Mouse (Mus musculus) mouse trophoblast stem cell (cell line): ENCODE results near the gene Plin2.
"Not testable (repeated sequence)": the region's sequence is repeated elsewhere in the genome, so short reads cannot be mapped to it uniquely, and the experiment has no call there.

Experiments
- in situ Hi-C, 2 experiments: fragments of 300-500 bp; cut with MseI, MboI; formaldehyde crosslinking; loops; 2 replicates in 1 of 2; 3 replicates in 1 of 2; pipeline ENCODE4 v1.15.1; 2025

The Plin2 gene

DNA sequence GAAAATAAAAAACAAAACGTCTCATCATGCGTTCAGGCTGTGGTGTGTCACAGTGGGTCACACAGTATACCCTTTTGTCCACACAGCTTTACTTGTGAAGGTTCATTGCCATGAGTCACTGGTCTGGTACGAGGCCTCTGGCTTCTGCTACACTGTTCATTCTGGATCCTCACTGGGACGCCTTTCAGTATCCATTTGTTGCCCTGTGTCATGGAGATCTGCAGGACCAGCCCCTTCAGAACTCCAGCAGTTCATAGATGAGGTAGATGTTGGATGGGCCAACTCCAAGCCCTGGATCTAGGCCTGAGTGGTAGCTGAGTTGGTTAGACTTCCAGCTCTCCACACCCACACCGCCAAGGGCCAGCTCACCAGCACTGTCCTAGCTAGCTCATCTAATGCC, 13.9 kb upstream of the Plin2 start:
- in situ Hi-C loops, result no loop called here

DNA sequence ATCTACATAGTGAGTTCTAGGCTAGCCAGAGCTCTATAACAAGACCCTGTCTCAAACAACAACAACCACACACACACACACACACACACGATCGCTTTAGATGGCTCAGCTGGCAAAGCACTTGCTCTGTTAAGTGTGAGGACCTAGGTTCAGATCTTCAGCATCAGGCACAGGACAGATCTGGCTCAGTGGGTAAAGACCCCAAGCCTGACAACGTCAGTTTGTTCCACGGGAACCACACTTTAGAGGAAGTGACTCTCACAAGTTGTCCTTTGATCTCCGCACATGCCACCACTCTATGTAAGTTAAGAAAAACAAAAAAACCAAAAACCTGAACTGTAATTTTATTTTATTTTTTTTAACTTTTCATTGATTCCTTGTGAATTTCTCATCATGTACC, 13.4 kb upstream of the Plin2 start:
- in situ Hi-C loops, result no loop called here

DNA sequence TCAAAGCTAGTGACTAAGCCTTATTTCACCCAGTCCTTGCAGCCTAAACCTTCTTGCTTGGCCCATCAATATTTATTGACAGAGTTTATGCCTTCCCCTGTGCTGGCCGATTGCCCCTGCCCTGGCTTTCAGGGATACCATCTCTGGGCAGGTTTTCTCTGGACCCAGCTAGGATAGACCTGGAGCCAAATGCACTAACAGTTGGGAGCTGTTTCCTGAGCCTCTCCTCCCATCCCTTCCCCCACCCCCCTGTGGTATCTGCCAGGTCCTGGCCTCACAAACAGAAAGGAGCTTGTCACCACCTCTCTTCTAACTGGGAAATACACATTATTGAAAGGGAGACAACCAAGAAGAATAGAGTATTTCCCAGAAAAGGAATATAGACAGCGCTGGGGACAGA, 12.0 kb upstream of the Plin2 start:
- in situ Hi-C loops, result no loop called here

DNA sequence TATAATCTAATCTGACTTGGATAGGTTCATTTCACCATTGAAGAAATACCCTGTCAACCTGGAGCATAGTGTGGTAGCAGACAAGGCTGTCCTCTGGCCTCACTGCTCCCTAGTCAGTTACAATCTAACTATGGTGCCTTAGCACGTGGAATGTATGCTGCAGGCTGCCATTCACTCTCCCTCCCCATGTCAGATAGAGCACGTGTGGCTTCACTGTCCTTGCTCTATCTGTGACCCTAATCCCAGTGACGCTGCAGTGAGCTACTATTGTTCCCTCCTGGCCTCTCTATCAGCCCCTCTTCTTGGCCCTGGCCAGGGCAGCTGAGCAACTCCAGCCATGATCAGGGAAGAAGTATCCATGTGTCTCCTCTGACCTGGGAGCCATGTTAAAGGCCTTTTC, 11.6 kb upstream of the Plin2 start:
- in situ Hi-C loops, result no loop called here

DNA sequence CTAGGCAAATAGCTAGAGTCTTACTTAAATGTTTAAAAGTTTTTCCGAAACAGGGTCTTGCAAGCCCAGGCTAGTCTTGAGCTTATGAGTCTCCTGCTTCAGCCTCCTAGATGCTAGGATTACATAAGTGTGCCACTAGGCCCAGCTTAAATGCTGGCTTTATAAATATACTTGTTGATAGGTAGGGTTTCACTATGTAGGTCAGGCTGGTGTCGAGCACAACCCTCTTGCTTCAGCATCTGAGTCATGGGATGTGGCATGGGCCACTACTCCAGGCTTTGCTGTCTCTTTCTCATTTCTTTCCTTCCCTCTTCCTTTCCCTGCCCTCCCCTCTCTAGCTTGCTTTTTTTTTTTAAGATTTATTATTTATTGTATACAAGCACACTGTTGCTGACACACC, 9.8 kb upstream of the Plin2 start:
- in situ Hi-C loops, result no loop called here

DNA sequence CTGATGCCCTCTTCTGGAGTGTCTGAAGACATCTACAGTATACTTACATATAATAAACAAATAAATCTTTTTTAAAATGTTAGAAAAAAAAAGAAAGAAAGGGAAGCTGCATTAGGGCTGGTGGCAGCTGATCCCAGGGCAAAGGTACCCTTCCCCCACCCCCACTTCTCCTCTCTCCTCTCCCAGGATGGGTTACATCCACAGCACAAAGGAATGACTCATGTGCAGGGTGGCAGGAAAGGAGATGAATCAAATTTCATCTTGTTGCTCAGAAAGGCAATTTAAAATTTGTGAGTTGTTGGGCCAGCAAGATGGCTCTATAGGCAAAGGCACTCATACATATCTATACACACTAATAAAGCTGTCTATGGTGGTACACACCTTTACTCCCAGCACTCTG, 6.9 kb upstream of the Plin2 start:
- in situ Hi-C loops, result no loop called here

DNA sequence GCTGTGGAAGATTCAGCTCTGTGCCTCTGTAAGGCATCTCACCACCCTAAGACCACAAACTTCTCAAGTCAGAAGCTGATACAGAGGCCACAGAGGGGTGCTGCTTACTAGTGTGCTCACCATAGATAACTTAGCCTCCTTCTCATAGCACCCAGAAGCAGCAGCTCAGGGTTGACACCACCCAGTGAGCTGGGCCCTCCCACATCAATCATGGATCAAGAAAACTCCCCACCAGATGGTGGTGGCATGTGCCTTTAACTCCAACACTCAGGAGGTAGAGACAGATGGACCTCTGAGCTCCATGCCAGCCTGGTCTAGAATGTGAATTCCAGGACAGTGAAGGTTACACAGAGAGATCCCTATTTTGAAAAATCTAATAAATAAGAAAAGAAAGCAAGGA, 4.9 kb upstream of the Plin2 start:
- in situ Hi-C loops, result not testable (repeated sequence)

DNA sequence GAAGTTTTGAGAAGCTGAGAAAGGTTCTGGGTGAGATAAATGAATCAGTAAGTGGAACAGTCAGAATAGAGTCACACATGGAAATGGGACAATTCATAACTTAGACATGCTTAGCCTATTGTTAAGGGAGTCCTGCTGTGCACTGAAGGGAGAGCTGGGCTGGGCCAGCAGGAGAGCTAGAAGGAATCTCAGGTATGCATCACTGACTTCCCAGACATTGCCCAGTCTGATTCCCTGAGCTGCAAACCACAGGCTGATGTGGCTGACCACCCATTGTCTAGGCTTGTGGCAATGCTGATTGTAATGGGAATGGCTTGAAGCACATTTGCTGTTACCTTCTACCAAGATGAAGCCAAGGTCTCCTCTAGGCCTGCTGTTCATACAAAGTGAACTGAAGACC, 4.3 kb upstream of the Plin2 start:
- in situ Hi-C loops, result not testable (repeated sequence)

DNA sequence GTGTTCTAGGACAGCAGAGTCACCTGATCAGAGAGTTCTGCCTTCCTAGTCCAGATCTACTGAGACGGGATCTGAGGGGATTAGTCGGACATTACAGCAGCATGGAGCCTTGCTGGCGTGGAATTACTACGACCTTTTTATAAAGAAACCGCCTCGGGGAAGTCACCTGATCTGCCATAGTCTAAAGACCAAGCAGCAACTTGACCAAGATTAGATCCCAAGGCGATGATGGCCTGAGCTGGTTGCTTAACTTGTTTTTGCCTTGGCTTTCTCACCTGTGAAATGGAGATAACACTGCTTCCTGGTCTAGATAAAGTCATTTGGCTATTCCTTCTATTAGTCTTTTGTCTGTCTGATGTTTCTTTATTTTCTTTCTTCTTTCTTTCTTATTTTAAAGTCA, 2.6 kb upstream of the Plin2 start:
- in situ Hi-C loops, result no loop called here

DNA sequence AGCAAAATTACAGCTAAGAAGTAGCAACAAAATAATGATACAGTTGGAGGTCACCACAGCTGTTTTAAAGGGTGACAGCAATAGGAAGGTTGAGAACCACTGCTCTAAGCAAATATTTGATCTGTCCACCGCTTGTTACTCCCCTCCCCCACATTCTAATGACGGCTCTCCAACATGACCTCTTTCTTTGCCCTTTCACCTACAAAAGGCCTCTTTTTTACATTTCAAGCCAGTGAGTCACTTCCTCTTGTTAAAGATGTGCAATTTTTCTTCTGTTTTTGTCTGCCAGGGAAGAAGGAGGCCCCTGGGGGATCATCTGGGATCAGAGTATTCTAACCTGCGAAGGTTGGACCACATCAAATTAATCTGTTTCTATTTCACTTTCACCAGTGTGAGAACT, 1.9 kb upstream of the Plin2 start:
- in situ Hi-C loops, result no loop called here

DNA sequence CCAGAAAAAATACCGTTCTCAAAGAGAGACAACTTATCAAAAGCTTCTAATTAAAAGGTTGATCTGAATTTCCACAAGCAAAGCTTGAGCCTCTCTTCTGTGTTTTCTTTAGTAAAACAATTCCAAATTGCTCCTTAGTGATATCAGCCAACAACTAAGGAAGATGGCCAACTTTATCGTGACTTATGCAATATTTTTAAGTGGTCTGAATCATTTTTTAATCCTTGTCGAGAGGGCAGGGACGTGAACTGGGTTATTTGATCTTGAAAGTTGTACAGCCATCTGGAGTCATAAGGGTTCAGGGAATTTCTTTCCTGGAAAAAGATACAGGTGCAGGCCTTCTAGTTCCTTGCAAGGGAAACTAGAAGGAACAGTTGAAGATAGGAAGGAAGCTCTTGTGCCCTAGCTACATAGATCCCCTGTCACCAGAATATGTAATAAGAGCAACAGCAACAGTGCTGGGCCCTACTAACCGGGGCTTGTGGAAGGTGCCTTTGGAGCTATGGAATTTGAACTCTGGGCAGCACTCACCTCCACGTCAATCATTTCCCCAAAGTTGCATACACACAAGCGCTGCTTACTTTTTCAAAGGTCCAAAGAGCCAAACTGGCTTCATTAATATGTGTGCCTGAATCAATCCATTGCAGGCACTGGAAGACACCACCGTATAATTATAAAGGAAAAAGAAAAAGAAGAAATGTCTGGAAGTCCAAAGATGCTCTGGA, 884 bp upstream of the Plin2 start:
- in situ Hi-C loops, result no loop called here

DNA sequence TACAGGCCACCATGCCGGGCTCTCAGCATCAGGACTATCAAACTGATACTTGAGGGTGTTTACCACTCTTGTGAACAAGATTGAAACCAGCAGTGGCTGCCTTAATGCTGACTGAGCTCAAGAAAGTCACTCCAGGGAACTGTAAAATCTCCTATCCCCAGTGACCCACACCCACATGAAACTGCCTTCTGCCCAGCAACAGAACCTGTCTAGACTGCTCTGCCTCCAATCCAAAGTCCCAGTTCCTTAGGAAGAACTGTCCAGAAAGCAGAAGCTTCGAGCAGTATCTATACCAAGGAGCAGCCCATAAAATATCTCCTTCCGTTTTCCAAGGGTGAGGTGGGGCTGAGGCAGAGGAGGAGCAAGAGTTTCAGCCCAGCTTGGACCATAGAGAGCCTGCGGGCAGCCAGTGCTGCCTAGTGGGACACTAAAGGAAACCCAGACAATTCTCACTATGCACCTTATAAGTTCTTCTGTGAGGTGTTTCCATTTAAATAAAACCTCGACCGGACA, 563 bp downstream of the Plin2 start:
- in situ Hi-C loops, result not testable (repeated sequence)

DNA sequence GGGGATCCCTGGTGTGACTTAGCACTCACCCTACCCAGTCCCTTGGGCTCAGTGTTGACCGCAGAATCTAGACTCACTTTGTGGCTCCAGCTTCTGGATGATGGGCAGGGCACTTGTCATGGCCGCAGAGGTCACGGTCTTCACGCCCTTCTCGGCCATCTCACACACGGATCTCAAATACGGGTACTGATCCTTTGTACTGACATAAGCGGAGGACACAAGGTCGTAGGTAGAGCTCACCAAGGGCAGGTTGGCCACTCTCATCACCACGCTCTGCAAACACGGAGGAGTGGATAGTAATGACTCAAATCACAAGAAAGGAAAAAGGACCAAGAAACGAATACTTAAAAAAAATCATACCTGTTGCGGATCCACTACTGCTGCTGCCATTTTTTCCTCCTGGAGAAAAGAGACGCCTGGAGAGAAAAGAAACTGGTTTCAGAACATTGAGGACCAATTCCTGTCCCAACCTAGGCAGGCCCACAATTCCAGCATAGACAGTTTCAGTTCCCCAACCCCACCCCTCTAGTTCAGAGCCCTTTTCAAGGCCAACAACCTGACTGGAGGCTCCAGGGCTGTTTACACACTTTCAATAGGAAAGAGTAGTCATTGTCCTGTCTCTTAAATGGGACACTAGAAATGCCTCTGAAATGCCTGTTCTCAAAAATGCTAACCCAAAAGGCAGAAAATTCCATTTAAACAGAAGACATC, 1.4 kb downstream of the Plin2 start:
- in situ Hi-C loops, result no loop called here

DNA sequence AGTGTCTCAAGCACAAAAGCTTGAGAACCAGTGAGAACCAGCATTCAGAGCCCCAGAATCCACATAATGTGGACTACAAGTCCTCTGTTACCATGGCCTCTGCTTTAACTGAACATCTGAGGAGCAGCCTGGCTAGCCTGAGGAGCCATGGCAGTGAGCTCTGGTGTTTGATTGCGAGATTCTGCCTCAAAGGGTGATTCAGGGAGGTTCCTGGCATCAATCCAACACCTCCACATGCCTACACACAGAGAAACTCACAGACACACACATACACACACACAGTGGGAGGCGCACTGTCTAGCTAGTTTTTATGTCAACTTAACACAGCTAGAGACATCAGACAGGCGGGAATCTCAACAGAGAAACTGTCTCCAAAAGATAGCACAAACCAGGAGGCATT, 4.3 kb downstream of the Plin2 start:
- in situ Hi-C loops, result no loop called here

DNA sequence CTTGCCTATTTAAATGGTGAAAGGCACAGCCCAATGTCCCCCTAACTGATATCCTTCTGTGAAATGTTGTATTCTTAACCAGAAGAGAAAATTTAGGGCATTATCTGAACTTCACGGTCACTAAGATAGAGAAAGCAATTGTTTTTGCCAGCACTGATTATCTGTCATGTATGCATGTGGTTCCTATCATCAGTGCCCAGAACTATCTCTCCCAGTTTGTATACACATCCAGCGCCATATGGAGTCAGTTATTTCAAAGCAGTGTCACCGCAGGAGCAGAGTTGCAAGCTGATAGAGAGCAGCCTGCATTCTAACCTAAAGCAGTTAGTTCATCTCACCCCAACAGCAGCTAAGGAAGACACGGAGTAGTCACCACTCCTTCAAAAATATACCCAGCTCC, 5.9 kb downstream of the Plin2 start:
- in situ Hi-C loops, result no loop called here

DNA sequence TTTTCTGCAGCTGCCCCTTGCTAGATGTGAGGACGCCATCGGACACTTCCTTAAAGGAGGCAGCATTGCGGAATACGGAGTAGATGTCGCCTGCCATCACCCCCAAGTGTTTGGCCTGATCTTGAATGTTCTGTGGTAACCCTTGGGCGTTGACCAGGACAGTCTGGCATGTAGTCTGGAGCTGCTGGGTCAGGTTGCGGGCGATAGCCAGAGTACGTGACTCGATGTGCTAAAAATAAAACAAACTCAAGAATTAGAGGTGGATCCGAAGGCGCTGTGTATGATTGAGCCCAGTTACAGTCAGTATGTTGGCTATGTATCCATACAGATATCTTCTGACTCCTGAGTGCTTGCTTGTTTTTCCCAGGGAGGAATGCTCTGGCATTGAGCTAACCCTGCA, 12.7 kb downstream of the Plin2 start:
- in situ Hi-C loops, result loop anchor here in 1 of 2 experiments (5.0 kb wide), 1 partner anchor 35 kb away; no protein-coding TSS in a partner anchor

DNA sequence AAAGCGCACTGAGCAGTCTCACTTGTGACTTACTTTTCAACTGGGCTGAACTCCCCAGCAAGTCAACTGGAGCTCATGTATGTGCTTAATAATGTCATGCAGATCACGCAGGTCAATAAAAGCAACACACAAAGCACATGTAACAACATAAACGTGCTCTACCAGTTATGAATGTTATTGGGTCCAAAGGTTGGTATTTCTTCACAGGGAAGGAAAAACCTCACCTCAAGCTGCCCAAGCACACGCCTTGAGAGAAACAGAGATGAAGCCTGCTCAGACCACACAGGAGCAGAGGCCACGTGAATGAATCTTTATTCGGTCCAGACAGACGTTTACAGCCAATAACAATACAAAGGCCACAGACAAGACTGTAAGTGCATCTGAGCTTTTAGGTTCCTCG, 13.4 kb downstream of the Plin2 start:
- in situ Hi-C loops, result loop anchor here in 1 of 2 experiments (5.0 kb wide), 1 partner anchor 36 kb away; no protein-coding TSS in a partner anchor

DNA sequence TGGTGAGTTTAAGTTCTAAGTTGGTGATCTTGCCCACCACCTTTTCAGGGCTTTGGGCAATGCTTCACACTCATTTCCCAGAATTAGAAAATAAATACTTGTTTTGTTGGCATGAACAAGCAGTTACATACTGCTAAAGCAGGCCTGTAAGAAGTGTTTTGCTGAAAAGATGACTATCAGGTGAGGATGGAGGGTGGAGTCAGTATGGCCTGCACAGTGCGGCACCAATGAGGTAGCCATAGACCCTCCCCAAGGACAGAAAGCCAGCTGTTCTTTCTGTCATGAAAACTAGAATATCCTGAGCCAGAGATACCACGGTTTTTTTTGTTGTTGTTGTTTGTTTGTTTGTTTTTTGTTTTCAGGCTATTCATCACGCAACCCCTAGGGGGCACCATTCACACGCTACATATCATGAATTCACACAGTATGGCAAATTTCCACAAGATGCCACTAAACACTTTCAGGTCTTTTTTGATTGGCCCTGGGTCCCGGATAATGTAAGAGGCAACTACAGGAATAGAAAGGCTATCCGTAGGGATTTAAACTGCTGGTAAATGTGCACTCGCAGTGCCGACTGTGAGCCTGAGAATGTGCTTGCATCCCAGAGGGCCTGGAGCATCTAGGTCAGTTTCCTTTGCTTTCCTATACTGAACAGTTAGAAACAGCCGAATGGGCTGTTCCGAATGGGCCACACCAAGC, 18.0 kb downstream of the Plin2 start:
- in situ Hi-C loops, result loop anchor here in 1 of 2 experiments (5.0 kb wide), 1 partner anchor 40 kb away; no protein-coding TSS in a partner anchor

DNA sequence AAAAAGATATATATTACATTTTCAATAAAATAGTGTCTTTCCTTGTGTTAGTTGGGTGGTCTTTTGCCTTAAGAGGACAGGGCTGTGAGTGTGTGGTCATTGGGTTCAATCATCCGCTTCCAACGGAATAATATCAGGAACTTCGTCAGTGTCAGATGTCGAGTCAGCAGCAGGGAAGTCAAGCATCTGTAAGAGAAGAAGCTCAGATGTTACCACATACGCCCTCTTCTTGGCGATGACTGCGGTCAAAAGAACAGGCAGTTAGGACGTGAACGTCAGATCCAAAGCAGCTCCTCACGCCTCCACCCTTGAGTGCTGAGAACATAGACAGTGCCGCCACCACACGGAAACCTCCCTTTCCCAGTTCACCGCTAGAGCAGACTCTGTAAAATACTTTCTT, 21.5 kb downstream of the Plin2 start:
- in situ Hi-C loops, result not testable (repeated sequence)

DNA sequence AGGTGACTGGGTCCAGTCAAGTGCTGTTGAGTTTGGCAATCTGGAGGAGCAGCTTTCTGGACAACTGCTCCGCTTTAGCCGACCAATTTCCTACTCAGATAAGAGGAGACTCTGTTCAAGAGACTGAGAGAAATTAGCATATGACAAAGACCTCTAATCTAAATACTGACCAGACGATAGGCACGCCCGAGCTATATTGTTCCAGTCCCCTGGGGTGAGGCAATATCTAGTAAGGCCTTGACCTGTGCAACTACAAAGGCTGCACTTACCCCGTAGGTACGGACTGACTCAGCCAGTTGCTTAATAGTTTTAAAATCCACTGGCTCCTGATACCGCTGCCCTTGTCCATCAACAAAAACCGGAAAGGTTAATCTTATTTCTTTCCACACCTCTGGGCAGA, 32.3 kb downstream of the Plin2 start:
- in situ Hi-C loops, result not testable (repeated sequence)

DNA sequence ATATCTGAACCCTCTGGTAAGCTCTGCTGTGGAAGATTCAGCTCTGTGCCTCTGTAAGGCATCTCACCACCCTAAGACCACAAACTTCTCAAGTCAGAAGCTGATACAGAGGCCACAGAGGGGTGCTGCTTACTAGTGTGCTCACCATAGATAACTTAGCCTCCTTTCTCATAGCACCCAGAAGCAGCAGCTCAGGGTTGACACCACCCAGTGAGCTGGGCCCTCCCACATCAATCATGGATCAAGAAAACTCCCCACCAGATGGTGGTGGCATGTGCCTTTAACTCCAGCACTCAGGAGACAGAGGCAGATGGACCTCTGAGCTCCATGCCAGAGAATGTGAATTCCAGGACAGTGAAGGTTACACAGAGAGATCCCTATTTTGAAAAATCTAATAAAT, 35.0 kb downstream of the Plin2 start:
- in situ Hi-C loops, result not testable (repeated sequence)

DNA sequence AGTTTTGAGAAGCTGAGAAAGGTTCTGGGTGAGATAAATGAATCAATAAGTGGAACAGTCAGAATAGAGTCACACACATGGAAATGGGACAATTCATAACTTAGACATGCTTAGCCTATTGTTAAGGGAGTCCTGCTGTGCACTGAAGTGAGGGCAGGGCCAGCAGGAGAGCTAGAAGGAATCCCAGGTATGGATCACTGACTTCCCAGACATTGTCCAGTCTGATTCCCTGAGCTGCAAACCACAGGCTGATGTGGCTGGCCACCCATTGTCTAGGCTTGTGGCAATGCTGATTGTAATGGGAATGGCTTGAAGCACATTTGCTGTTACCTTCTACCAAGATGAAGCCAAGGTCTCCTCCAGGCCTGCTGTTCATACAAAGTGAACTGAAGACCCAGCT, 35.5 kb downstream of the Plin2 start:
- in situ Hi-C loops, result not testable (repeated sequence)
